Mouse (Mus musculus): ENCODE data around the gene Gm6040. TPM values are rescaled to one million over a fixed set of nuclear protein-coding genes. Genes with fewer than 3 reads are reported as not detected.

Gene Gm6040
- polyA plus RNA-seq, 1 experiment = not detected

DNA sequence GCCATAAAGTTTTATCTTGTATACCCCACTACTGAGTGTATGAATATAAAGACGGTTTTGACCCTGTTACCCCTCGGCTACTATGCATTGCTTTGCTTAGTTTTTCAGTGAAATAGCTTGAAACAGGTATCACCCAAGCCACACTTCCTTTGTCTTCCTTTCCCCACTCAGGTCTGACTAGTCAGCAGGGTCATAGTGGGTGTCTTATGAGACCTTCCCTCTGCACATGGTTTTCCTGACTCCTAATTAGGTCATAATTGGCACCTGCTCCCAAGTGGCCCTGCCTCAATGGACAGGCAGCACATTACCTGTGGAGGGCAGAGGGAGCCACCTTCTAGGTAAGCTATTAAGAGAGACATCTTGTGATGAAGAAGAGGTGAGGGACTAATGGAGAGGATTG, 29.5 kb downstream of the Gm6040 start, which contains the start of gene Defb33:
Gene Defb33 (plus strand): TSS at position 301 of the 400 bp plus-strand sequence.
- H3K4me3 ChIP-seq (ENCODE audit: extremely low read depth, insufficient read depth, insufficient read length) = no peak within 1 kb of the TSS
- TF ChIP-seq POLR2A (IDR thresholded peaks at IDR 0.05; ENCODE audit: low read depth, low read length) (no peak), CTCF (IDR thresholded peaks at IDR 0.05; ENCODE audit: extremely low read depth, insufficient read depth, insufficient read length, insufficient replicate concordance) (no peak)
- H3K27me3 ChIP-seq (ENCODE audit: control insufficient read depth, insufficient read depth, low read length) = no peaks in the 10 kb centered on the region
- DNase-seq (ENCODE audit: low read depth in 1 of 2, low spot score in 2 of 2) = no peak
- no peaks in the 10 kb centered on the region for H3K36me3 ChIP-seq (ENCODE audit: control insufficient read depth, insufficient read depth, low read length)
- 90% methylated on average over 2 of the region's 2 CpGs for WGBS
- H3K27ac ChIP-seq (ENCODE audit: insufficient read depth, low read length) = no peak within 1 kb of the TSS
- H3K4me1 ChIP-seq (ENCODE audit: control insufficient read depth, insufficient read depth, insufficient read length) = no peaks in the 10 kb centered on the region

DNA sequence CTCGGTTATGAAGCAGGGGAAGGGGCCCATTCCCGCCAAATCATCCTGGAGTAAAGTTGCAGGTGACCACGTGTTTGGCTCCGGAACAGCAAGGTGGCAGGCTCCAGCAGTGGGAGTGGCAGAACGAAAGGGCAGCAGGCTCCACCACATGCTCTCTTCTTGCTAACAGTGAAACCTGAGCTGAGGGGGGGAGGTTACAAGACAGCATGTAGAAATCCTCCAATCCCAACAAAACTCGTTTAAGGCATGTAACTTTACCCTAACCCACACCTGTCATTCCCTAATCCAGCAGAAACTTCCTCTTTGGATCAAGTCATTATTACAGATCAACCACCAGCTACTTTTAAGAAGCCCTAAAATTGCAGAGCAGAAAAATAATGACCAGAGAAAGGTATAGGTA, 47.3 kb downstream of the Gm6040 start:
- no peaks in the 10 kb centered on the region for H3K36me3 ChIP-seq (ENCODE audit: control insufficient read depth, insufficient read depth, low read length)
- H3K4me1 ChIP-seq (ENCODE audit: control insufficient read depth, insufficient read depth, insufficient read length) = no peaks in the 10 kb centered on the region
- DNase-seq (ENCODE audit: low read depth in 1 of 2, low spot score in 2 of 2) = no peak
- no peak overlapping the region for H3K27ac ChIP-seq (ENCODE audit: insufficient read depth, low read length)
- TF ChIP-seq CTCF (IDR thresholded peaks at IDR 0.05; ENCODE audit: extremely low read depth, insufficient read depth, insufficient read length, insufficient replicate concordance) = no peak
- TF ChIP-seq POLR2A (IDR thresholded peaks at IDR 0.05; ENCODE audit: low read depth, low read length) = no peak
- H3K4me3 ChIP-seq (ENCODE audit: extremely low read depth, insufficient read depth, insufficient read length) = no peak overlapping the region
- no peaks in the 10 kb centered on the region for H3K27me3 ChIP-seq (ENCODE audit: control insufficient read depth, insufficient read depth, low read length)
- WGBS = 41% methylated on average over 6 of the region's 6 CpGs

Other genes starting within 250 kb of the Gm6040 start
- gene Defb33, start 29.4 kb downstream of the Gm6040 start, polyA plus RNA-seq (2012; rRNA removed) = not detected in 2 replicates
- gene Gm15056, start 19.4 kb downstream of the Gm6040 start, polyA plus RNA-seq (2012; rRNA removed) = 0.48 and 0.96 TPM in 2 replicates
- not detected in 2 replicates for gene AY761185, start 22.6 kb upstream of the Gm6040 start, polyA plus RNA-seq (2012; rRNA removed)
- gene Defa21, start 103.5 kb upstream of the Gm6040 start, polyA plus RNA-seq (2012; rRNA removed) = not detected in 2 replicates
- not detected in 2 replicates for gene Defa23, start 133.0 kb upstream of the Gm6040 start, polyA plus RNA-seq (2012; rRNA removed)
- gene Defa35, start 143.0 kb upstream of the Gm6040 start, polyA plus RNA-seq (2012; rRNA removed) = not detected in 2 replicates
- gene Defa25, start 162.4 kb upstream of the Gm6040 start, polyA plus RNA-seq (2012; rRNA removed) = not detected in 2 replicates
- not detected in 2 replicates for gene Gm14851, start 174.0 kb upstream of the Gm6040 start, polyA plus RNA-seq (2012; rRNA removed)
- not detected in 2 replicates for gene Defa30, start 212.6 kb upstream of the Gm6040 start, polyA plus RNA-seq (2012; rRNA removed)
- not detected in 2 replicates for gene Defa22, start 240.2 kb upstream of the Gm6040 start, polyA plus RNA-seq (2012; rRNA removed)